Mouse (Mus musculus): Measurements from ENCODE around the gene Nck1.

The Nck1 gene

GRCm38 (mm10) chr9:100545715-100546593 is at the start of gene Nck1:
TSS of gene Nck1 (minus strand) at chr9:100546134.
- peak; percentile 99 for DNase-seq

- DNase-seq: no peak
These were observed 44.5 kb upstream of the Nck1 start for GRCm38 (mm10) chr9:100590462-100590861.

- no peak for DNase-seq
These were observed 38.1 kb upstream of the Nck1 start for GRCm38 (mm10) chr9:100584031-100584430.

- peak; percentile 44 for DNase-seq
These were observed 37.1 kb upstream of the Nck1 start for GRCm38 (mm10) chr9:100582883-100583575.

- DNase-seq: peak; percentile 17
These were observed 35.9 kb upstream of the Nck1 start for GRCm38 (mm10) chr9:100581543-100582492.

- no peak for DNase-seq
These were observed 34.3 kb upstream of the Nck1 start for GRCm38 (mm10) chr9:100580196-100580740.

GRCm38 (mm10) chr9:100573942-100574341 is 28.0 kb upstream of the Nck1 start:
- DNase-seq: peak; percentile 18

- peak; percentile 59 for DNase-seq
These were observed 27.4 kb upstream of the Nck1 start for GRCm38 (mm10) chr9:100573300-100573699.

GRCm38 (mm10) chr9:100571511-100571910 is 25.6 kb upstream of the Nck1 start:
- DNase-seq: no peak

GRCm38 (mm10) chr9:100570626-100571233 is 24.8 kb upstream of the Nck1 start, which contains the start of gene Slc35g2:
TSS of gene Slc35g2 (minus strand) at chr9:100571090.
- DNase-seq: peak; percentile 66

GRCm38 (mm10) chr9:100569798-100570625 is 24.1 kb upstream of the Nck1 start:
- DNase-seq: peak; percentile 76

- peak; percentile 22 for DNase-seq
These were observed 14.4 kb upstream of the Nck1 start for GRCm38 (mm10) chr9:100560251-100560890.

- DNase-seq: no peak
These were observed 13.1 kb upstream of the Nck1 start for GRCm38 (mm10) chr9:100558991-100559390.

- DNase-seq: no peak
These were observed 12.2 kb upstream of the Nck1 start for GRCm38 (mm10) chr9:100558023-100558573.

GRCm38 (mm10) chr9:100555686-100556085 is 9.8 kb upstream of the Nck1 start:
- DNase-seq: no peak

GRCm38 (mm10) chr9:100548313-100548712 is 2.4 kb upstream of the Nck1 start:
- DNase-seq: peak; percentile 44

GRCm38 (mm10) chr9:100546594-100546910 is 618 bp upstream of the Nck1 start:
- DNase-seq: no peak

GRCm38 (mm10) chr9:100544948-100545714 is 803 bp downstream of the Nck1 start:
- no peak for DNase-seq

- DNase-seq: no peak
These were observed 10.2 kb downstream of the Nck1 start for GRCm38 (mm10) chr9:100535618-100536262.
